Mouse (Mus musculus) left cerebral cortex, adult 2 months (tissue): ENCODE data around the gene AC124108.1. TPM values are rescaled to one million over a fixed set of nuclear protein-coding genes. Genes with fewer than 3 reads are reported as not detected.

Experiments used
- DNase-seq, 2 experiments: peaks; one replicate each; pipeline ENCODE4 v3.0.0; 2021 to 2022; ENCODE audit warnings: low spot score in 2 of 2, mixed read lengths in 1 of 2; ENCODE audit errors: extremely low spot score in 1 of 2
- H3K27ac ChIP-seq: fragments of 200-600 bp; 2 replicates; pipeline ENCODE4 v1.8.1; 2022
- H3K4me3 ChIP-seq: fragments of 200-600 bp; 2 replicates; pipeline ENCODE4 v1.8.1; 2022
- CTCF ChIP-seq: fragments of 200-600 bp; IDR thresholded peaks from 2 replicates; pipeline ENCODE4 v1.8.1; 2022; ENCODE audit warnings: antibody characterized with exemption, mild to moderate bottlenecking, moderate library complexity
- intact Hi-C: fragments of 180-260 bp; cut with DNase I; formaldehyde crosslinking; loops from one replicate; pipeline ENCODE4 v1.15.1; 2025
- microRNA-seq, 2 experiments: library from miRNA; unstranded; fragments of <30 nt; microRNA quantifications; one replicate each; pipeline ENCODE4 v1.2.0; 2021
- total RNA-seq, 2 experiments: library from RNA; stranded (reverse); gene quantifications; 2 replicates each; pipeline ENCODE4 v1.2.3; 2021

Gene AC124108.1
- total RNA-seq, 2 experiments from 2014 or later = 4.3 to 6.1 TPM

GRCm38 (mm10) chr1:132231470-132232274 lies 40.4 kb downstream of the AC124108.1 start:
- intact Hi-C loops = no loop called here
- no peak for TF ChIP-seq CTCF
- H3K27ac ChIP-seq = no peak overlapping the region
- no peak for DNase-seq
- H3K4me3 ChIP-seq = no peak overlapping the region

- Histone ChIP-seq H3K4me3 (no peak overlapping the region), H3K27ac (no peak overlapping the region)
- peak; percentile 21 for TF ChIP-seq CTCF
- intact Hi-C loops = no loop called here
- DNase-seq = no peak
Observed at GRCm38 (mm10) chr1:132233566-132233965, 42.3 kb downstream of the AC124108.1 start.

- no peak for DNase-seq
- intact Hi-C loops = no loop called here
- TF ChIP-seq CTCF = no peak
- no peak overlapping the region for H3K4me3 ChIP-seq
- H3K27ac ChIP-seq = no peak overlapping the region
Observed at GRCm38 (mm10) chr1:132234757-132235273, 43.6 kb downstream of the AC124108.1 start.

- Histone ChIP-seq H3K4me3 (no peak overlapping the region), H3K27ac (no peak overlapping the region)
- DNase-seq = peak; percentile 49 to 65
- intact Hi-C loops = loop anchor here (1.0 kb wide), 3 partner anchors 45 to 116 kb away; no protein-coding TSS in a partner anchor
- TF ChIP-seq CTCF = peak; percentile 96
Observed at GRCm38 (mm10) chr1:132237585-132238159, 46.4 kb downstream of the AC124108.1 start.

GRCm38 (mm10) chr1:132245010-132245409 lies 53.8 kb downstream of the AC124108.1 start:
- no peak overlapping the region for H3K4me3 ChIP-seq
- intact Hi-C loops = no loop called here
- no peak for TF ChIP-seq CTCF
- no peak overlapping the region for H3K27ac ChIP-seq
- no peak for DNase-seq

- TF ChIP-seq CTCF = no peak
- H3K4me3 ChIP-seq = no peak overlapping the region
- intact Hi-C loops = no loop called here
- DNase-seq = no peak
- no peak overlapping the region for H3K27ac ChIP-seq
Observed at GRCm38 (mm10) chr1:132246137-132246536, 54.9 kb downstream of the AC124108.1 start.

- intact Hi-C loops = no loop called here
Observed at GRCm38 (mm10) chr1:132246641-132247040, 55.4 kb downstream of the AC124108.1 start.

GRCm38 (mm10) chr1:132254467-132254866 lies 63.2 kb downstream of the AC124108.1 start:
- DNase-seq = no peak
- Histone ChIP-seq H3K4me3 (no peak overlapping the region), H3K27ac (no peak overlapping the region)
- intact Hi-C loops = no loop called here
- TF ChIP-seq CTCF = no peak

More at GRCm38 (mm10) chr1:132246641-132247040, 55.4 kb downstream of the AC124108.1 start:
- no peak for DNase-seq
- no peak overlapping the region for H3K27ac ChIP-seq
- no peak for TF ChIP-seq CTCF
- H3K4me3 ChIP-seq = no peak overlapping the region

Small RNAs within 50 kb of the gene (microRNA-seq; reads per million reads assigned to microRNA genes)
- gene Mir135b = 35.5 to 99.9 reads per million in 2 experiments

Other genes starting within 250 kb of the AC124108.1 start
- gene Slc45a3, start 228.5 kb upstream of the AC124108.1 start, total RNA-seq = under 1 TPM; 0.48 to 0.68 TPM
- gene Elk4, start 183.8 kb upstream of the AC124108.1 start, total RNA-seq = 10 to 100 TPM; 55.7 to 57.8 TPM
- 10 to 100 TPM; 80.0 to 85.2 TPM for gene Mfsd4a, start 123.4 kb upstream of the AC124108.1 start, total RNA-seq
- 10 to 100 TPM; 27.9 to 33.2 TPM for gene Cdk18, start 51.8 kb upstream of the AC124108.1 start, total RNA-seq
- gene Lemd1, start within 50 bp of the AC124108.1 start, total RNA-seq = 1 to 10 TPM; 3.9 to 6.8 TPM
- not detected for gene Gm10188, start 38.3 kb downstream of the AC124108.1 start, total RNA-seq
- gene Klhdc8a, start 107.2 kb downstream of the AC124108.1 start, total RNA-seq = 10 to 100 TPM; 12.2 to 13.2 TPM
- 1 to 10 TPM; 1.4 TPM for gene Nuak2, start 124.7 kb downstream of the AC124108.1 start, total RNA-seq
- 100 to 1,000 TPM; 178 to 192 TPM for gene Tmcc2, start 199.8 kb downstream of the AC124108.1 start, total RNA-seq
- 10 to 100 TPM; 44.9 to 45.5 TPM for gene Dstyk, start 226.1 kb downstream of the AC124108.1 start, total RNA-seq